Mouse (Mus musculus) limb, embryonic 14.5 days (tissue): ENCODE results near the gene Ephb1. TPM values are rescaled to one million over a fixed set of nuclear protein-coding genes. Genes with fewer than 3 reads are reported as not detected.

Experiments used
- ATAC-seq: fragments of 200-750 bp; cut with Nextera tagmentation; 2 replicates; pipeline ENCODE4 v1.8.0; 2017; ENCODE audit warnings: low read depth, moderate number of reproducible peaks, moderate TSS enrichment; ENCODE audit not compliant: low FRiP score
- DNase-seq: peaks from one replicate; pipeline ENCODE4 v3.0.0-alpha.2; 2015; ENCODE audit warnings: low spot score
- H3K27ac ChIP-seq: fragments of 300-500 bp; sonication (generic); replicated peaks from 2 replicates; pipeline ENCODE4 v1.5.1; 2014; ENCODE audit warnings: low read depth, mild to moderate bottlenecking, low read length, moderate library complexity, mixed read lengths
- H3K27me3 ChIP-seq: fragments of 300-500 bp; sonication (generic); 2 replicates; pipeline ENCODE4 v1.6.1; 2014; ENCODE audit warnings: low read length, mixed read lengths; ENCODE audit not compliant: control insufficient read depth, insufficient read depth
- H3K36me3 ChIP-seq: fragments of 300-500 bp; sonication (generic); 2 replicates; pipeline ENCODE4 v1.6.1; 2014; ENCODE audit warnings: mild to moderate bottlenecking, low read length, moderate library complexity, mixed read lengths; ENCODE audit not compliant: control insufficient read depth, insufficient read depth
- H3K4me1 ChIP-seq: fragments of 300-500 bp; sonication (generic); 2 replicates; pipeline ENCODE4 v1.6.1; 2014; ENCODE audit warnings: antibody characterized with exemption, low read length, mixed read lengths; ENCODE audit not compliant: control insufficient read depth, insufficient read depth
- H3K4me2 ChIP-seq: fragments of 300-500 bp; sonication (generic); replicated peaks from 2 replicates; pipeline ENCODE4 v1.6.1; 2014; ENCODE audit warnings: low read depth, mild to moderate bottlenecking, low read length, moderate library complexity; ENCODE audit not compliant: severe bottlenecking
- H3K4me3 ChIP-seq: fragments of 300-500 bp; sonication (generic); replicated peaks from 2 replicates; pipeline ENCODE4 v1.5.1; 2014; ENCODE audit warnings: low read length
- H3K9ac ChIP-seq: fragments of 300-500 bp; sonication (generic); 2 replicates; pipeline ENCODE4 v1.6.1; 2014; ENCODE audit warnings: mild to moderate bottlenecking, low read depth, low read length, moderate library complexity; ENCODE audit not compliant: severe bottlenecking
- H3K9me3 ChIP-seq: fragments of 300-500 bp; sonication (generic); 2 replicates; pipeline ENCODE4 v1.6.1; 2016; ENCODE audit warnings: low read length; ENCODE audit not compliant: control insufficient read depth
- POLR2A ChIP-seq: fragments of 200-500 bp; IDR thresholded peaks from 2 replicates; pipeline ENCODE4 v1.8.0; 2012; ENCODE audit warnings: inconsistent platforms, mild to moderate bottlenecking, moderate library complexity, borderline replicate concordance; ENCODE audit not compliant: insufficient read depth, insufficient read length; ENCODE audit errors: extremely low read depth
- WGBS: fragments of 180-500 bp; shearing (Covaris S2); extraction: QIAGEN DNeasy Blood & Tissue Kit; methylation state at CpG from one replicate; pipeline ENCODE4 v1.1.7; 2014; 5-methylcytosine and 5-hydroxymethylcytosine counted together
- polyA plus RNA-seq, 2 experiments: library from polyadenylated mRNA; depleted of rRNA in 1 of 2; stranded (reverse) in 1 of 2; unstranded in 1 of 2; fragments of >200 nt; fragmentation: Nextera tagmentation in 1 of 2; extraction: Ambion mirVana in 1 of 2; gene quantifications; 2 replicates each; pipeline versions ENCODE4 v1.2.1 to v1.2.3; 2012 to 2014

Gene Ephb1
- polyA plus RNA-seq, 2 experiments = 4.1 TPM

DNA sequence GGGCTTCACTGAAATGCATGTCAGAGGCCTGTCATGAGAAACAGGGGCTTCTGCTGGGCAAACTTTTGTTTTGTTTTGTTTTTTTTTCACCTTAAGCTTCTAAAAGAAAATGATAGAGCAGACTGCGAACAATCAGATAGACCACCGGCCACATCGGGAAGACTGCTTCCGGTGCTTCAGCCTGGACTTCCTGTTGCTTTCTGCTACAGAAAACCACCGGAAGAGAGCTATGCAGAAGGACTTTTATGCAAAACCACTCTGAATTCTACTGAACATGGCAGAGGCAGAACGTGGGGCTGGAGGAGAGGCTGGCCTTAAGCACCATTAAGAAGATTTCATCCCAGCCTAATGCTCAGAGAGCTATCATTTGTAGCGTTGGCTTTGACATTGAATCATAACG, 382.2 kb downstream of the Ephb1 start:
- Histone ChIP-seq H3K4me3 (no peak overlapping the region), H3K4me1 (0 out of 2 replicates have a peak, but pooled peaks cover 4% of the 10 kb centered on the region), H3K4me2 (no peak overlapping the region), H3K9me3 (no peaks in the 10 kb centered on the region), H3K27ac (no peak overlapping the region), H3K27me3 (no peaks in the 10 kb centered on the region), H3K36me3 (no peaks in the 10 kb centered on the region), H3K9ac (no peak overlapping the region)
- WGBS = 81% methylated on average over 8 of the region's 8 CpGs
- ATAC-seq (no peak), DNase-seq (no peak)
- no peak for TF ChIP-seq POLR2A

DNA sequence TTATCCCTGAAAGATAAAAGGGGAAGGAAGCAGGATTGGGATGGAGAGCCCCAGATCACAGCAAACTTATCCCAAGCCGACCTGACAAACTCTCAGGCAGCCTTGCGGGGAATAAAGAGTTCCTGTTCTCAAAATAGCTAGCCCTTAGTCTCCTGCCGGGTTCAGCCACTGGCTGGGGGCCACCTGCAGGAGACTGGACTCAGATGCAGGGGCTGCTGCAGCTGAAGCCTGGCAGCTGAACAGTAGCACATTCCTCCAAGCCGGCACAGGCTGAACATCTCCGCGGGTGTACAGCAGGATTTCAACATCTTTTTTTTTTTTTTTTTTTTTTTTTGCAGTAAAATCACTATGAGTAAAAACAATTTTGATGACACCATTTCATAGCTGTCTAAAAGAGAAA, 382.7 kb downstream of the Ephb1 start:
- H3K27me3 ChIP-seq = no peaks in the 10 kb centered on the region
- H3K36me3 ChIP-seq = no peaks in the 10 kb centered on the region
- WGBS = 23% methylated on average over 6 of the region's 6 CpGs
- no peak for TF ChIP-seq POLR2A
- H3K4me2 ChIP-seq = no peak overlapping the region
- no peak for DNase-seq
- ATAC-seq = no peak
- H3K9ac ChIP-seq = no peak overlapping the region
- 0 out of 2 replicates have a peak, but pooled peaks cover 4% of the 10 kb centered on the region for H3K4me1 ChIP-seq
- H3K4me3 ChIP-seq = no peak overlapping the region
- H3K9me3 ChIP-seq = no peaks in the 10 kb centered on the region
- no peak overlapping the region for H3K27ac ChIP-seq

DNA sequence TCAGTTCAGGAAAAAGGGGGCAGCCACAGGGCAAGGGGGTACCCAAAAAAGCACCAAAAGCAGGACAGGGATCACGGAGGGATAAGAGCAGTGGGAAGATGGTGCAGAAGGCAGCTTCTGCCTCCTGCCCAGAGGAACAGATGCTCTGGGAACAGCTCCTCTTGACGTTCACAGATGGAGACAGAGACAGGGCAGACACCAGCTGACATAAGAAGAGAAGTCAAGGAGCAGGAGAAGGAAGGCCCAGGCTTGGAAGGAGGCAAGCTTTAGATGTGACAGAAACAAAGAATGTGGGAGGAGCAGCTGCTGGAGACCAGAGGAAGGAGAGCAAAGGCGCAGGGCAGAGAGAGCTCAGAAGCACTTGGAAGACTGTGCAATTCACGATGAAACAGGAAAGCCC, 398.3 kb downstream of the Ephb1 start:
- no peak overlapping the region for H3K4me3 ChIP-seq
- no peaks in the 10 kb centered on the region for H3K4me1 ChIP-seq
- 37% methylated on average over 4 of the region's 4 CpGs for WGBS
- no peak overlapping the region for H3K27ac ChIP-seq
- no peaks in the 10 kb centered on the region for H3K36me3 ChIP-seq
- DNase-seq = no peak
- H3K9ac ChIP-seq = no peak overlapping the region
- no peaks in the 10 kb centered on the region for H3K27me3 ChIP-seq
- H3K4me2 ChIP-seq = no peak overlapping the region
- no peak for TF ChIP-seq POLR2A
- no peaks in the 10 kb centered on the region for H3K9me3 ChIP-seq
- ATAC-seq = no peak

DNA sequence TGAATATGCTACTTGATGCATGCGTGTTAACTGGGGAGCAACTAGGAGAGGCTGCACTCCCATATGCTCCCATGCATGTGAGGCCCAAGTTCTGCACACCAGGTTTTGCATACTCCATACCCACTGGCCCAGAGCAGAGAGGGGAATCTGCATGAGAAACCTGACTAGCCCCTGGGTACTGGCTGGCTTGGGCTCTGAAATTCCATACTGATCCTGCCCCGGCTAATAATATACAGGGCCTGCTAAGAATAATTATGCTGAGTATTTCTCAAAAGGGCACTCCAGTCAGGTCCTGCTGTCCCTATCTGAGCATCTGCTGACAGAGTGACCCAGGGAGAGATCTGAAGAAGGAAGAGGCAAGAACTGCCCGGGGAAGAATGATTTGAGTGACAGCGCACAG, 400.0 kb downstream of the Ephb1 start:
- Histone ChIP-seq H3K36me3 (no peaks in the 10 kb centered on the region), H3K4me2 (no peak overlapping the region), H3K9ac (no peak overlapping the region), H3K27ac (no peak overlapping the region), H3K27me3 (no peaks in the 10 kb centered on the region), H3K9me3 (no peaks in the 10 kb centered on the region), H3K4me3 (no peak overlapping the region), H3K4me1 (no peaks in the 10 kb centered on the region)
- no peak for DNase-seq
- no peak for ATAC-seq
- no peak for TF ChIP-seq POLR2A
- 78% methylated on average over 4 of the region's 4 CpGs for WGBS

DNA sequence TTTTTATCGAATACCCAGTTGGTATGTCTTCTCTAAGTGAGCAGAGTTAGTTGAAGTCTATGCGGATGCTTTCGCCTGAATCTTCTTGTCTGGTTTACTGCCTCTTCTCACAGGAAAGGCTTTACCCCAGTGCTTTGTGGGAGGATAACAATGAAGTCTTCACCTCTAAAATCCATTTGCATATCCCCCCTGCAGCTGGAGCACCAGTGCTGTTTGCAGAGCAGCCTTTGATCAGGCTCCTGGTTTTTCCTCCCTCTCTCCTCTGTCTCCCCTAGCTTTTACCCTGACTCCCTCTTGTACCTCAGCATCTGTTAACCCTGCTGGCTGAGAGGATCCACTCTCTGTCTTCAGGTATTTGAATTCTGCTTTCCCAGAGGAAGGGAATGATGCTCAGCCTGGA, 404.4 kb downstream of the Ephb1 start:
- H3K36me3 ChIP-seq = no peaks in the 10 kb centered on the region
- H3K27me3 ChIP-seq = no peaks in the 10 kb centered on the region
- ATAC-seq (no peak), DNase-seq (no peak)
- H3K9me3 ChIP-seq = no peaks in the 10 kb centered on the region
- no peaks in the 10 kb centered on the region for H3K4me1 ChIP-seq
- H3K27ac ChIP-seq = no peak overlapping the region
- no peak overlapping the region for H3K9ac ChIP-seq
- 28% methylated on average over 3 of the region's 3 CpGs for WGBS
- H3K4me2 ChIP-seq = no peak overlapping the region
- TF ChIP-seq POLR2A = no peak
- H3K4me3 ChIP-seq = no peak overlapping the region

DNA sequence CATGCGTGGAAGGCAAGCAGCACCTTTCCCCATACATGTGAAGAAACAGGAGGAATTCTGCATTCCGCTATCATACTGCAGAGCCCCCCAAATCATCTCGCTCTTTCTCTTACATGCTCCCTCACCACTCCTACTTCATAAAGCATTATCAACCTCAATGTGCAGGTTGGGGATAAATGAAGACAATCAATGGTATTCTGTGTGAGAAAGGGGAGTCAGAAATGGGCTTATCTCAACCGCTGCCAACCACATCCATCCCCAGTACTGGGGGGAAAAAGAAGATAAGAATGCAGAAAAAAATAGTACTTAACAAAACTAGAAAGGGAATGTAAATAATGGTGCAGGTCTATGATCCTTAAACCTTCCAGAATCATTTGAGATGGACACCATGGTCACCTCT, 408.7 kb downstream of the Ephb1 start:
- ATAC-seq = no peak
- no peak for TF ChIP-seq POLR2A
- Histone ChIP-seq H3K4me2 (no peak overlapping the region), H3K9ac (no peak overlapping the region), H3K27me3 (no peaks in the 10 kb centered on the region), H3K4me3 (no peak overlapping the region), H3K9me3 (no peaks in the 10 kb centered on the region), H3K36me3 (no peaks in the 10 kb centered on the region), H3K27ac (no peak overlapping the region), H3K4me1 (no peaks in the 10 kb centered on the region)
- DNase-seq = no peak
- 92% methylated on average over 4 of the region's 4 CpGs for WGBS
